Mouse (Mus musculus) olfactory bulb, adult 2 months (tissue): Measurements from ENCODE around the gene Ccr7.

Experiments used
- CTCF ChIP-seq: fragments of 200-500 bp; IDR thresholded peaks from 2 replicates; pipeline ENCODE4 v1.5.1; 2012; ENCODE audit warnings: low read depth, mild to moderate bottlenecking, low read length, moderate library complexity; ENCODE audit not compliant: insufficient read depth
- POLR2A ChIP-seq: fragments of 200-500 bp; IDR thresholded peaks from 2 replicates; pipeline ENCODE4 v1.6.1; 2012; ENCODE audit warnings: mild to moderate bottlenecking, low read depth, low read length, moderate library complexity; ENCODE audit not compliant: insufficient read depth

DNA sequence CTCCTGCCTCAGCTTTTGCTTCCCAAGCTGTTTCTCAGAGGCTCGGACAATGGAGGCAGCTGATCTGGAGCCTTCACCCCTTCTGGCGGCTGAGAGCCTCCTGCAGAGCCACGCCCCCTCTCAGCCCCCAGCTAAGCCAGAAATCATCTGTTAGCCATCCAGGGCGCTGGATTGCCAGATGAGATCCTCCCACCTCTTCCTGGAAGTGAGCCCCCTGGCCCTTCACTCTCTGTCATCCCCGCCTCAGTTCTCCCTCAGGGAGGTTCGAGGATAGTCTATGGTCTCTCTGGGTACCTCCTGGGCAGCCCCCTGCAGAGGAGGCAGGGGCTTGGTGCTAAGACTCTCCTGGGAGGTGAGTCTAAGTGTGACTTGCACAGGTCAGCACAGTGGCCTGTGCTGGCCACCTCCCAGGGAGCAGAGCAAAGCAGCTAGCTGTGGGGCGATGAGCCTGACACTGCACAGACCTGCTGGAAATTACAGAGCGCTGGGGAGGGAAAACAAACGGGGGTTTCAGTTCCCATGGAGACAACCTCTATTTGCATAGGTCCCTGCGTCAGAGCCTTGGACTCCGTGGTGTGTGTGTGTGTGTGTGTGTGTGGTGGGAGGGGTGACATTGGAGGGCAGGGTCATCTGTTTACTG is 22.7 kb downstream of the Ccr7 start:
- TF ChIP-seq CTCF (no peak), POLR2A (no peak)
